Mouse (Mus musculus) lung, postnatal 25 days (tissue): ENCODE measurements around the gene Ptprh.
"Not testable (repeated sequence)": the region's sequence is repeated elsewhere in the genome, so short reads cannot be mapped to it uniquely, and the experiment has no call there.

ENCODE experiments used
- DNase-seq: peaks from one replicate; pipeline ENCODE4 v3.0.0; 2022; ENCODE audit warnings: low spot score

The Ptprh gene

GRCm38 (mm10) chr7:4602969-4603368, 872 bp downstream of the Ptprh start:
- no peak for DNase-seq

DNA sequence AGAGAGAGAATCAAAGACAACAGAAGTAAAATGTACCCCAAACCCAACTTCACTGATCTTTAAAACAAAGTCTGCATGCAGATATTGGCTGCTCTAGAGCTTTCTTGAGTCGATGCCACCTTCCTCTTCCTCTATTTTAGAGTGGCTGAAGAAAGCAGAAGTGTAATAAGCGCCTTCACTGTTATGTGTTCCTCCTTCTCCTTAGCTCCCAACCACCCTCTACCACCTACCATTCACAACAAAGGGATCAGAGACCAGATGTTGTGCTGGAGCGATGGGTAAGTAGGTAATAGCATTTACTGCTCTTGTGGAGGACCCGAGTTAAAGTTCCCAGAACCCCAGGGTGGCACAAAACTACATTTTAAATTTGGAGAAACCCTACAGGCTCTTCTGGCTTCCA, 6.8 kb downstream of the Ptprh start:
- not testable (repeated sequence) for DNase-seq

GRCm38 (mm10) chr7:4581481-4581880, 22.4 kb downstream of the Ptprh start:
- DNase-seq, result not testable (repeated sequence)

GRCm38 (mm10) chr7:4572361-4572760, 31.5 kb downstream of the Ptprh start:
- not testable (repeated sequence) for DNase-seq

- no peak for DNase-seq
Measured at GRCm38 (mm10) chr7:4562660-4563059, 41.2 kb downstream of the Ptprh start.

- no peak for DNase-seq
Measured at GRCm38 (mm10) chr7:4557167-4557560, 46.7 kb downstream of the Ptprh start.

- DNase-seq, result peak; percentile 71
Measured at GRCm38 (mm10) chr7:4556256-4557166, 47.3 kb downstream of the Ptprh start.

DNA sequence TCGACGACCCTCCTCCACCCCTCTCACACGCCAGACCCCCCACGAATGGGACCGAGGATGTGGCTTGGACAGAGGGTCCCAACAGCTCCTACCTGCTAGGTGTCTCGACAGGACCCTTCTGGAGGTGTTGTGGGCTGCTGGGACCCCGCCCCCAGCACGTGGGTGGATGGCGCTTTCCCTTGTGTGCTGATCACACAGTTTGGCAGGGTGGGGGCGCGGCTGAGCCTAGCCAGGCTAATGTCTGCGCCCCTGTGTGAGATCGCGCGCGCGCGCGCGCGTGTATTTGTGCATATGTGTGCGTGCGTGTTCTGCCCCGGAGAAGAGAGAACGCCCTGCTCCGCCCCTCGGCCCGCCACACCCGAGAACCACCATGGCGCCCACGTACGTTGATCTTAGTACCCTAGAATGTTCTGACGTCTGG, 56.6 kb downstream of the Ptprh start, which contains the start of gene Syt5:
Gene Syt5, minus strand, starts transcription at position 321 of the 421 bp plus-strand sequence.
- DNase-seq, result no peak

- DNase-seq, result peak; percentile 26
Measured at GRCm38 (mm10) chr7:4546591-4547131, 57.2 kb downstream of the Ptprh start.

GRCm38 (mm10) chr7:4546050-4546449, 57.8 kb downstream of the Ptprh start:
- DNase-seq, result no peak

- no peak for DNase-seq
Measured at GRCm38 (mm10) chr7:4542013-4542412, 61.8 kb downstream of the Ptprh start.

DNA sequence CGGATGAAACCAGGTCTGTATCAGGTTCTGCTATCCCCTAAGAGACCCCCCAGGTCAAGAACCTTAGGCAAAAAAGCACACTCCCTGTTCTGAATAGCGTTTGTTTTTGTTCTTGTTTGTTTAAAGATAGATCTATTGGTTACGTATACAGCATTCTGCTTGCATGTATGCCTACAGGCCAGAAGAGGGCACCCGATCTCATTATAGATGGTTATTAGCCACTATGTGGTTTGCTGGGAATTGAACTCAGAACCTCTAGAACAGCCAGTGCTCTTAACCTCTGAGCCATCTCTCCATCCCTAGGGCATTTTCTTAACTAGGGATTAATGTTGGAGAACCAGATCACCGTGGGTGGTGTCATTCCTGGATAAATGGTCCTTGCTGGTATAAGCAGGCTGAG, 62.5 kb downstream of the Ptprh start:
- DNase-seq, result no peak

DNA sequence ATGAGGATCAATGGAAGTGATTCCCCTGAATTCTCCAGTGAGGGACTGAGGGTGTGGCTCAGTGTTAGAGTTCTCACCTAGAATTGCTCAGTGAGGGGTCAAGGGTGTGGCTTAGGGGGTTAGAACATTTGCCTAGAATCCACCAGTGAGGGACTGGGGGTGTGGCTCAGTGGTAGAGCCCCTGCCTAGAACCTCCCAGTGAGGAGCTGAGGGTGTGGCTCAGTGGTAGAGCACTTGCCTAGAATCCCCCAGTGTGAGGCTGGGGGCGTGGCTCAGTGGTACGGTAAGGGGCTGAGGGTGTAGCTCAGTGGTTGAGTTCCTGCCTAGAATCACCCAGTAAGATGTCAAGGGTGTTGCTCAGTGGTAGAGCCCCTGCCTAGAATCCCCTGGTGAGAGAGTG, 64.8 kb downstream of the Ptprh start:
- no peak for DNase-seq

- no peak for DNase-seq
Measured at GRCm38 (mm10) chr7:4537181-4537580, 66.7 kb downstream of the Ptprh start.

DNA sequence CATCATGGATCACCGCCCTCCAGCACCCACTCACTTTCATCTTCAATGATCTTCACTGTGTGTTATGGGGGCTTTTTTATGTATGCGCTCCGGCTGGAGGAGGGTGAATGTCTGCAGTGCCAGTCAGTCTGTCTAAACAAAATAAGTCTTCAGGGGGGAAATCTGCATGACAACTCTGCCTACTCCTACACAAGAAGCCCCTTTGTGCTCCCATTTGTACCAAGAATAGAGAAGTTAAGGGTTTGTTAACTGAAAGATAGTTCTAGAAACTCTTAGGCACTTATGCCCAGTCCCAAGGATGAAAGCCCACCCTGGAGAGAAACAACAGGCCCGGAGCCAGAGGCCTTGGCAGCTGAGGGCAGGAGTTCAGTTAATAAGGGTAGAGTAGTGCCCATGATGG, 67.5 kb downstream of the Ptprh start:
- no peak for DNase-seq

DNA sequence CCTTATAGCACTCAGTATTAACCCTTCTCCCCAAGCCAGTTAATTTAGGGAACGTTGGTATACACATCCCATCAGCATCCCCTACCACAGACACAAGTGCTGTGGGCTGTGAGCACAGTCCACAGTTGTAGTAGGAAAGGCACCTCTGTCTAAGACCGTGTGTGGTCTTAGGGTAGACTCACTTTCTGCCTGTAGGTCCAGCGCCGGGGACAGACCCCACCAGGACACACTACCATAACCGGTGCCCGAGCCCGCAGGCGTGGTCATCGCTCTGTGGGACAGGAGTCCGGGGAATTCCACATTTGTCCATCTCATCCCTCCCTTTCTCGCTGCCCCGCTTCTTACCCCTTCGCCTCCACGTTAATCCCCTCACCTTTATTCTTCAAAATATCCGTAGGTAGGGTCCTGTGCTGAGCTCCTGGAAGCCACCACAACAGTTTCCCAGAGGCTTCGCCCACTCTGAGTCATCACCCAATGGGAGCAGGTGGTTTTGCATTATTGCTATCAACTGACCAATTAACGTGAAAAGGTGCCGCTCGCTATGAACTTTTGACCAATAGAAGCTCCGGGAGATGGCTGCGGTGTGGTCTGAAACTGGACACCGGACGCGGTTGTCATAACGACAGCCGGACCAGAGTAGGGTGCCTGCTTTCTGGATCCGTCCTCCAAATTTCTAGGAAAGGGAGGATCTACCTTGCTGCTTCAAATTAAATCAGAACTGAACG, 71.7 kb downstream of the Ptprh start, which contains the start of gene Dnaaf3:
Gene Dnaaf3, minus strand, starts transcription at position 449 of the 725 bp plus-strand sequence.
- peak; percentile 81 for DNase-seq

- not testable (repeated sequence) for DNase-seq
Measured at GRCm38 (mm10) chr7:4530166-4530565, 73.7 kb downstream of the Ptprh start.

GRCm38 (mm10) chr7:4527302-4527689, 76.5 kb downstream of the Ptprh start:
- DNase-seq, result no peak

GRCm38 (mm10) chr7:4526341-4527301, 77.2 kb downstream of the Ptprh start:
- DNase-seq, result peak; percentile 78

- peak; percentile 51 for DNase-seq
Measured at GRCm38 (mm10) chr7:4524212-4524922, 79.5 kb downstream of the Ptprh start, which contains the start of gene Tnni3. Tnni3 (minus strand) TSS chr7:4524229.
